1 mouse cellular context compared by ENCODE assay signal in the genomic region with DNA sequence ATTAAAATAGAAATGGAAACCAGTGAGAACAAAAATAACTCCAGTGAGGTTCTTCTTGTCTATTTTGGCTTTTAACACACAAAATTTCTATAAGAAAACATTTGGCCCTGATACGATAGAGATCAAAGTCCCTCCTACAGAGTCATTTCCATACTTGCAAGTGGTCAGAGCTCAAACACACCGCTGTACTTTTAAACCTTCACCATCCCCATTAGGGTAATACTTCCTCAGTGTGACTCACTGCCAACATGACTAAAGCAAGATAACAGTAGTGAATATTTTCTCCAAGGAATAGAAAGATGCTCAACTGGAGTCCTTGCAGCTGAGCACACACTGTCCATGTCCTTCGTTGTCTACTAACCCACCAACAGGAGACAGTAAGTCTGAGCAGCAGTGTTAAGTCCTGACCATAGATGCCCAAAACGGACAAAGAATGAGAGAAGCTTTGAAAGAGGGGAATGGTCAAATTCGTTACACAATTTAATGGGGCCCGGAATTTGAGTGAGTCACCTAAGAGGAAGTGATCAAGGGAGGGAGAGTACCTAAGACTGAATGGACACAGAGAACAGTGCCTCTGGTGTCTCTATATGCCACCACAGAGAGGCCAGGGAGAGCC.
TF ChIP-seq lines count a peak whose summit lies in the region.

No protein-coding gene starts in this region.

TF ChIP-seq in CH12.LX, 34 proteins besides CTCF, POLR2A, EP300 and RAD21 (continued from another document):
- TF ChIP-seq ELF1 (IDR thresholded peaks at IDR 0.05; ENCODE audit: low read depth, low read length) = peak; percentile 52
- 0 out of 2 replicates have a peak, but pooled peaks have one; percentile 37 for TF ChIP-seq MAZ (IDR thresholded peaks at IDR 0.05; ENCODE audit: low read depth, low read length)
- TF ChIP-seq MAFK (IDR thresholded peaks at IDR 0.05; ENCODE audit: insufficient replicate concordance, low read length) = no peak
- 0 out of 2 replicates have a peak, but pooled peaks have one; percentile 1 for TF ChIP-seq ZNF384 (IDR thresholded peaks at IDR 0.05; ENCODE audit: low read depth, low read length)
- TF ChIP-seq TCF12 (IDR thresholded peaks at IDR 0.05; ENCODE audit: low read depth, low read length) = peak; percentile 12; the same call in 1 of the 2 replicates
- TF ChIP-seq USF1 (IDR thresholded peaks at IDR 0.05; ENCODE audit: low read depth, low read length) = no peak
- TF ChIP-seq NRF1 (IDR thresholded peaks at IDR 0.05; ENCODE audit: low read depth, low read length) = no peak
- TF ChIP-seq CHD2 (IDR thresholded peaks at IDR 0.05; ENCODE audit: low read length) = peak; percentile 50; the same call in 1 of the 2 replicates
- TF ChIP-seq CHD1 (IDR thresholded peaks at IDR 0.05; ENCODE audit: low read depth, low read length) = no peak
- TF ChIP-seq NELFE (IDR thresholded peaks at IDR 0.05; ENCODE audit: low read depth, low read length) = 0 out of 2 replicates have a peak, but pooled peaks have one; percentile 14
- peak; percentile 84 for TF ChIP-seq MEF2A (IDR thresholded peaks at IDR 0.05; ENCODE audit: borderline replicate concordance, low read depth, low read length)
- peak; percentile 60; the same call in 1 of the 2 replicates for TF ChIP-seq JUN (IDR thresholded peaks at IDR 0.05; ENCODE audit: insufficient read depth, low read depth, low read length)
